Mouse (Mus musculus) effector memory CD4-positive, alpha-beta T cell, adult 7 months (primary cell): ENCODE measurements around the gene C1qtnf12. TPM values are rescaled to one million over a fixed set of nuclear protein-coding genes. Genes with fewer than 3 reads are reported as not detected.

Experiments
- polyA plus RNA-seq: library from polyadenylated mRNA; unstranded; fragments of 100-300 nt; shearing (Covaris generic); gene quantifications from one replicate; pipeline ENCODE4 v1.2.1, GENCODE M21; 2017

The C1qtnf12 gene
- 3.1 TPM for polyA plus RNA-seq

DNA sequence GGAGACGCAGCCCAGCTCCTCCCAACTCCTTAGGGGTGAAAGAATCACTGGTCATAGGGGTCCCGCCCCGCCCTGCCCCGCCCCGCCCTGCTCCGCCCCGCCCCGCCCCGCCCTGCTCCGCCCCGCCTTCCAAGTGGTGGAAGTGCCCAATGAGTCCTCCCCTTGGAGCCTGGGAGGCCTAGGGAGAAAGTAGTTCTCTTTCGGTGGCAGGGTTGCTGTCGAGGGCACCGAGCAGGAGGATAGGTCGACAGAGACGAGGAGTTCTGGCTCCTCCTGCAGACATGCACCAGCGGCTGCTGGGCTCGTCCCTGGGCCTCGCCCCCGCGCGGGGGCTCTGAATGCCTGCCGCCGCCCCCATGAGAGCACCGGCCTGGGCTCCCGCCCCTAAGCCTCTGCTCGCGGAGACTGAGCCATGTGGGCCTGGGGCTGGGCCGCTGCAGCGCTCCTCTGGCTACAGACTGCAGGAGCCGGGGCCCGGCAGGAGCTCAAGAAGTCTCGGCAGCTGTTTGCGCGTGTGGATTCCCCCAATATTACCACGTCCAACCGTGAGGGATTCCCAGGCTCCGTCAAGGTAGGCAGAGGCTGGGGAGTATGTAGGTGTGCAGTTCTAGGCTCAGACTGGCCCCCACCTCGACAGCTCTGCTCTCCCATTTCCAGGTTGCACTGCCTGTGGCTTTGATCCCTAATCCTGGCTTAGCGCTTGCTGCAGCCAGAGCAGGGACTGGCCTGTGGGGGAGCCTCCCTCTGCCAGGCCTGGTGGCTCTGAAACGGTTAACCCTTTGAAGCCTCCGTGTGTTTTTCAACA lies at the start of gene C1qtnf12:
Gene C1qtnf12, plus strand, starts transcription at position 152 of the 805 bp plus-strand sequence.

GRCm38 (mm10) chr4:155943534-155944249 lies 18.4 kb upstream of the C1qtnf12 start, which contains the start of gene Ube2j2:
Ube2j2 (plus strand) TSS chr4:155943831.

DNA sequence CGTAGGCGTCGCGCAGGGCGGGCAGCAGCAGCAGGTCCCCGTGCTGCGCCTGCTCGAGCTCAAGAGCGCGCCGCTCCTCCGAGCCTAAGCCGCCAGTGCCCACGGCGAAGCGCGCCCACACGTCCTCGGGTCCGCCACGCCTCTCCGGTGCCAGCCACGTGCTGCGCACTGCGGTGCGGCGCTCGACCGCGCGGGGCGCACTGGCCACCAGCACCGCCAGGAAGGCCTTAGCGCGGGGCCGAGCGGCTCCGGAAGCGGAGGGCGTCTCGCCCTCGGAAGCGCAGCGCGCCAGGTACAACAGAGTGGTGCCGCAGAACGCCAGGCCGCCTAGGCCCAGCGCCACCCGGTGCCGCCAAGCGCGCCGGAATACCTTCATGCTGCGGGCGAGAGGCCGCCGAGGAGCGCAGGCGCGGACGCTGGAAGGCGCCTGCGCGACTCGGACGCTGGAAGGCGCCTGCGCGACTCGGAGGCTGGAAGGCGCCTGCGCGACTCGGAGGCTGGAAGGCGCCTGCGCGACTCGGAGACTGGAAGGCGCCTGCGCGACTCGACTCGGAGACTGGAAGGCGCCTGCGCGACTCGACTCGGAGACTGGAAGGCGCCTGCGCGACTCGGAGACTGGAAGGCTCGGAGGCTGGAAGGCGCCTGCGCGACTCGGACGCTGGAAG lies 30.3 kb downstream of the C1qtnf12 start, which contains the start of the genes B3galt6 and Sdf4:
Gene B3galt6, minus strand, starts transcription at position 409 of the 665 bp plus-strand sequence.
Gene Sdf4, plus strand, starts transcription at position 632 of the 665 bp plus-strand sequence.

DNA sequence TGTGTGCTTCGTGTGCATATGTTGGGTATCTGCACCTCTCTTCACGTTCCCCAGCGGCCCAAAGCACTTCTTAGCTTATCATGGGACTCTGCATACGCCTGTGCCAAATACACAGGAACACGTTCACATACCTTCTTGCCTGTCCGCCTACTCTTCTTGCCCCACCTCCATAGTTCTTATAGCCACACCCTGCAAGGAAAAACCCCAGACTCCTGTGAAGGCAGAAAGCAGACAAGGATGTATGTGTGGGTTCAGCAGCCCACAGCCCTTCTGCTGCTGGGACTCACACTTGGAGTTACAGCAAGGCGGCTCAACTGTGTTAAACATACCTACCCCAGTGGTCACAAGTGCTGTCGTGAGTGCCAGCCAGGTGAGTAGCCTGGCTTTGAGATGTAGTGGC lies 51.5 kb downstream of the C1qtnf12 start, which contains the start of gene Tnfrsf4:
Gene Tnfrsf4, plus strand, starts transcription at position 207 of the 400 bp plus-strand sequence.

Other genes starting within 250 kb of the C1qtnf12 start
- 0.35 TPM for gene Tmem240, start 227.5 kb upstream of the C1qtnf12 start, polyA plus RNA-seq
- 65.7 TPM for gene Atad3a, start 201.2 kb upstream of the C1qtnf12 start, polyA plus RNA-seq
- gene Vwa1, start 187.6 kb upstream of the C1qtnf12 start, polyA plus RNA-seq, result not detected
- gene Tmem88b, start 176.4 kb upstream of the C1qtnf12 start, polyA plus RNA-seq, result not detected
- not detected for gene Ankrd65, start 171.9 kb upstream of the C1qtnf12 start, polyA plus RNA-seq
- gene Mrpl20, start 159.4 kb upstream of the C1qtnf12 start, polyA plus RNA-seq, result 72.5 TPM
- 320 TPM for gene Ccnl2, start 149.8 kb upstream of the C1qtnf12 start, polyA plus RNA-seq
- gene Aurkaip1, start 131.0 kb upstream of the C1qtnf12 start, polyA plus RNA-seq, result 125 TPM
- 4.6 TPM for gene Mxra8, start 122.6 kb upstream of the C1qtnf12 start, polyA plus RNA-seq
- gene Dvl1, start 114.9 kb upstream of the C1qtnf12 start, polyA plus RNA-seq, result 85.5 TPM
- gene Tas1r3, start 99.0 kb upstream of the C1qtnf12 start, polyA plus RNA-seq, result 0.56 TPM
- 6.9 TPM for gene Cptp, start 92.9 kb upstream of the C1qtnf12 start, polyA plus RNA-seq
- 63.2 TPM for gene Ints11, start 92.8 kb upstream of the C1qtnf12 start, polyA plus RNA-seq
- gene Pusl1, start 70.5 kb upstream of the C1qtnf12 start, polyA plus RNA-seq, result 26.4 TPM
- 38.1 TPM for gene Acap3, start 70.5 kb upstream of the C1qtnf12 start, polyA plus RNA-seq
- gene Ube2j2, start 18.5 kb upstream of the C1qtnf12 start, polyA plus RNA-seq, result 179 TPM
- gene B3galt6, start 30.3 kb downstream of the C1qtnf12 start, polyA plus RNA-seq, result 6.7 TPM
- 494 TPM for gene Sdf4, start 30.6 kb downstream of the C1qtnf12 start, polyA plus RNA-seq
- gene Tnfrsf4, start 51.5 kb downstream of the C1qtnf12 start, polyA plus RNA-seq, result 649 TPM
- 569 TPM for gene Tnfrsf18, start 63.8 kb downstream of the C1qtnf12 start, polyA plus RNA-seq
- not detected for gene Ttll10, start 97.1 kb downstream of the C1qtnf12 start, polyA plus RNA-seq
- 24.1 TPM for gene 9430015G10Rik, start 147.7 kb downstream of the C1qtnf12 start, polyA plus RNA-seq
- not detected for gene Rnf223, start 168.2 kb downstream of the C1qtnf12 start, polyA plus RNA-seq
- gene Agrn, start 235.2 kb downstream of the C1qtnf12 start, polyA plus RNA-seq, result 2.7 TPM
- gene Isg15, start 238.5 kb downstream of the C1qtnf12 start, polyA plus RNA-seq, result 118 TPM
- 66.7 TPM for gene AW011738, start 241.0 kb downstream of the C1qtnf12 start, polyA plus RNA-seq